Mouse (Mus musculus) lung, adult 2 months (tissue): ENCODE data around the gene Gm20388. TPM values are rescaled to one million over a fixed set of nuclear protein-coding genes. Genes with fewer than 3 reads are reported as not detected.
A peak's percentile ranks its signal among the peaks of the same experiment; 100 is the strongest.
"Not testable (repeated sequence)": the region's sequence is repeated elsewhere in the genome, so short reads cannot be mapped to it uniquely, and the experiment has no call there.

ENCODE experiments used
- DNase-seq: peaks from one replicate; pipeline ENCODE4 v3.0.0; 2022
- H3K4me1 ChIP-seq: fragments of 200-500 bp; 2 replicates; pipeline ENCODE4 v1.6.1; 2011; ENCODE audit warnings: low read length; ENCODE audit not compliant: control insufficient read depth, insufficient read depth
- H3K4me3 ChIP-seq: fragments of 200-500 bp; replicated peaks from 2 replicates; pipeline ENCODE3; 2011; ENCODE audit warnings: low read depth, mild to moderate bottlenecking, control low read depth, low read length; ENCODE audit errors: extremely low read depth
- CTCF ChIP-seq: fragments of 200-500 bp; IDR thresholded peaks from 2 replicates; pipeline ENCODE4 v1.5.1; 2011; ENCODE audit warnings: mild to moderate bottlenecking, low read length, control low read depth; ENCODE audit not compliant: insufficient read depth
- POLR2A ChIP-seq: fragments of 200-500 bp; IDR thresholded peaks from 2 replicates; pipeline ENCODE4 v1.6.1; 2011; ENCODE audit warnings: low read depth, mild to moderate bottlenecking, control low read depth, low read length, borderline replicate concordance; ENCODE audit errors: extremely low read depth
- WGBS: fragments of 180-500 bp; shearing (Covaris S2); methylation state at CpG from one replicate; pipeline ENCODE4 v1.1.7; 2018; 5-methylcytosine and 5-hydroxymethylcytosine counted together
- polyA plus RNA-seq: library from polyadenylated mRNA; depleted of rRNA; stranded (reverse); fragments of >200 nt; gene quantifications from 2 replicates; pipeline ENCODE4 v1.2.3, GENCODE M21; 2012

Gm20388 gene
- polyA plus RNA-seq, 1 experiment: 67.8 TPM

GRCm38 (mm10) chr8:120322956-120323448, 412.4 kb downstream of the Gm20388 start:
- no peak for DNase-seq
- WGBS: 20% methylated on average over 20 of the region's 20 CpGs
- Histone ChIP-seq H3K4me1 (peaks cover 24% of the 10 kb centered on the region), H3K4me3 (no peak overlapping the region)
- TF ChIP-seq CTCF (no peak), POLR2A (no peak)

GRCm38 (mm10) chr8:120324555-120324954, 413.9 kb downstream of the Gm20388 start:
- Histone ChIP-seq H3K4me3 (no peak overlapping the region), H3K4me1 (peaks cover 21% of the 10 kb centered on the region)
- DNase-seq: no peak
- WGBS: 32% methylated on average over 3 of the region's 3 CpGs
- TF ChIP-seq CTCF (no peak), POLR2A (no peak)

GRCm38 (mm10) chr8:120325172-120325767, 414.6 kb downstream of the Gm20388 start:
- Histone ChIP-seq H3K4me1 (peaks cover 21% of the 10 kb centered on the region), H3K4me3 (no peak overlapping the region)
- WGBS: 50% methylated on average over 5 of the region's 5 CpGs
- TF ChIP-seq CTCF (no peak), POLR2A (no peak)
- no peak for DNase-seq

DNA sequence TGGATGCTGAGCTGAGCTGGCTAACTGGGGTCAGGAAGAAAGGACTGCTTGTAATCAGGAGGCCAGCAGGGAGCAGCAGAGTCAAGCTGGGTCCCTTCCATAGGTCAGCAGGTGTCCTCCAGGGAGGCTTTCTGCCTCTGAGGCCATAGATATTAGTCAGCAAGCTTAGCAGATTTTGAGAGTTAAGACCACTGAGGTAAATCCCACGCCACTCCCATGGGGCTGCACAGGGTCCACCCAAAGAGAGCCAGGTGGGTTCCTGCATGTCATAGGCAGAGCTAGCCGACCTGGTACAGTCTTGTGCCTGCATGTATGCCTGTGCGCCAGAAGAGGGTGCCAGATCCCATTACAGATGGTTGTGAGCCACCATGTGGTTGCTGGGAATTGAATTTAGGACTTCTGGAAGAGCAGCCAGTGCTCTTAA, 416.5 kb downstream of the Gm20388 start:
- peaks cover 21% of the 10 kb centered on the region for H3K4me1 ChIP-seq
- TF ChIP-seq CTCF (peak; percentile 58), POLR2A (no peak)
- H3K4me3 ChIP-seq: no peak overlapping the region
- 83% methylated on average over 3 of the region's 3 CpGs for WGBS
- peak; percentile 40 for DNase-seq

GRCm38 (mm10) chr8:120328361-120329022, 417.9 kb downstream of the Gm20388 start:
- H3K4me3 ChIP-seq: no peak overlapping the region
- WGBS: 89% methylated on average over 13 of the region's 13 CpGs

DNA sequence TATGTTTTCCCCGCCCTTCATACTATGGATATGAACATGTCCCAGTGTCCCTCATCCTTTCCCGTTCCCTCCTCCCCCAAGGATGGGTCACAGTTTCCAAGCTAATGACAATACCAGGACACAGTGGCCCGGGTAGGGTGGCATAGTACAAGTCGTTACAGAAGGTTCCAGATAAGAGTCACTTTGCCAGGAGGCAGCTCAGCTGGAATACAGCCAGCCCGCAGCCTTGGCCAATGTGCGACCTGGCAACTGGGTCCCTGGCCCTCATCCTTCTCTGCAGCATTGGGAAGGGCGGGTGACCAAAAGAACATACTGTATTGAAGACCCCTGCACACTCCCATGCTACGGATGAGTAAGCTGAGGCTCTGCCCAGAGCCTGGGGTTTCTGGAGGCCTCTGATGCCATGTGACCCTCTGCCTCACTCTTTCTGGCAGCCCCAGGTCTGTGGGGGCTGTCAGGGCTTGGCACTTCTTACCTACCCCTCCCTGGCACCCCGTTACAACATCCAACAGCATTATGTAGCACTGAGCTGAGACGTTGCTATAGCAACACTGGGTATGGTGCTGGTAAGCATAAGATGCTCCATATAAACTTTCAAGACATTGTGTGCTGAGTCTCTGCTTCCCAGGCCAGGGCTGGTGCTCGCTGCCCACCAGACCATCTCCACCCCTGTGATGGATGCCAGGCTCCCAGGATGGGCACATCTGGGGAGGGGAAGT, 418.5 kb downstream of the Gm20388 start:
- Histone ChIP-seq H3K4me1 (peaks cover 11% of the 10 kb centered on the region), H3K4me3 (no peak overlapping the region)
- TF ChIP-seq POLR2A: no peak
- no peak for TF ChIP-seq CTCF
- DNase-seq: no peak
- WGBS: 82% methylated on average over 11 of the region's 11 CpGs

More at GRCm38 (mm10) chr8:120328361-120329022, 417.9 kb downstream of the Gm20388 start:
- peaks cover 15% of the 10 kb centered on the region for H3K4me1 ChIP-seq
- DNase-seq: no peak
- no peak for TF ChIP-seq POLR2A
- no peak for TF ChIP-seq CTCF

DNA sequence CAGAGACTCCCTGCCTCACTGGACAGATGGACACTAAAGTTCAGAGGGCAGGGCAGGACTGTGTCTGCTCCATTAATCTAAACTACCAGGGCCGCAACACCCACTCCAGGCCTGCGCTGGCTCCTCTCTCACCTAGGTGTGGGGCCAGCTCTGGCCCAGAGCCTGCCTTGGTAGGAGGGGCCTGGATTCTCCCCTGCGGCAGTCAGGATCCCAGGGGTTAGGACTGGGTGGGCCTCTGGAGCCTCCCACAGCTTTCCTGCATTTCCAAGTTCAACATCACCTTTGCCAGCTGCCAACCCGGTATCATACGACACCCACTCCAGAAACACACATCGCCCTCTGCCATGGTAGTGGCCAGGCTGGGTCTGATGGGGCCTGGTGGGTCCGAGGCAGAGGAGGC, 420.4 kb downstream of the Gm20388 start:
- no peak for TF ChIP-seq POLR2A
- TF ChIP-seq CTCF: no peak
- H3K4me3 ChIP-seq: no peak overlapping the region
- 66% methylated on average over 7 of the region's 7 CpGs for WGBS
- DNase-seq: no peak
- peaks cover 10% of the 10 kb centered on the region for H3K4me1 ChIP-seq

DNA sequence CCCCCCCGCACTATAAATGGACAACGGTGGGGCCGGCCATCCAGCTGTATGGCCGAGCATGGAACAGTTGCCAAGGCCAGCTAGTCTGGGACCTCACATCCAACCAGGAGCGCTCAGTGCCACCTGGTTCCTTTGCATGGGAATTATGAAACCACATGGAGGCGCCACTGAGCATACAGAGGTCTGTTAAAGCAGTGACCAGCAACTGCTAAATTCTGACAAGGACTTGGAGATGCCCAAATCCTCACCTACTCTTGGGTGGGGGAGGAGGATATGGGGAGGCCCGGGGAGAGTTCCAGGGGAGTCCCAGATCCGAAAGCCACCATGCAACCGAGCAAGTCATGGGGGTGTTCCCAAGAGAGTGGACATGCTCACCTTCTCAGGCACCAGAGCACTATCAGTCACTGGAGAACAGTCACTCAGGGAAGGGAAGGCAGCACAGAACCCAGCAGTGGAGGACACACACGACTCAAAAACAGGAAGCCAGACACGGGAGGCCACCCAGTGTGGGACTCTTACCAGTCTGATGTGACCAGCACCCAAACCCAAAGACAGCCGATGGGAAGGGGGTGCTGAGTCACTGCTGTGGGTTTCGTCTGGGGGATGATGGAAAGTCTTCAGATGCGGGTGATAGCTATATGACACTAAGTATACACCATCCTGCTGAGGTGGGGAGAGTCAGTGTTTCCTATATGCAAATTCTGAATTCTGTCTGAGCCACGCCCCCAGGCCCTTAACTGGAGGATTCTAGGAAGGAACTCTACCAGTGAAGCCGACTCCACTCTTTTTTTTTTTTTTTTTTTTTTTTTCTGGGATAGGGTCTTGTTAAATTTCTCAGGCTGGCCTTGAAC, 422.0 kb downstream of the Gm20388 start:
- TF ChIP-seq POLR2A (no peak), CTCF (no peak; the same call in 1 of the 2 replicates)
- WGBS: 74% methylated on average over 16 of the region's 16 CpGs
- H3K4me3 ChIP-seq: no peak overlapping the region
- no peak for DNase-seq
- peaks cover 13% of the 10 kb centered on the region for H3K4me1 ChIP-seq

DNA sequence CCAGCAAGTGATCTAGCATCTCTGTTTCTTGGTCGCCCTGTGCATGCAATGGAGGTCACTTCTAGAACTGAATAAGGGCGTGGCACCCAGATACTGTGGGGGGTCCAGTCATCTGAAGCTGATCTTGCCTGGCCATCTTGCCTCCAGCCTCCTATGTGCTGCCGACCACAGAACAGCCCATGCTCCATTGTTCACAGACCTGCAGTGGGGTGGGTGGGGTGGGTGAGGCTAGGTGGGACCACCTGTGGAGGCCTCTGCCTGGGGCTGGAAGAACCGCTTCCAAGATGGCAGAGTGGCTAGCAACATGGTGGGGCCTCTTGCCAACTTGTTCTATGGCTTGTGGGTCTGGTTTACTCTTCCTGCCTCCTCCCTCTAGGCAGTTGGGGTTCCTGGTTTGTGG, 423.0 kb downstream of the Gm20388 start:
- no peak for DNase-seq
- Histone ChIP-seq H3K4me1 (peaks cover 13% of the 10 kb centered on the region), H3K4me3 (no peak overlapping the region)
- no peak for TF ChIP-seq CTCF
- TF ChIP-seq POLR2A: no peak
- WGBS: 91% methylated on average over 4 of the region's 4 CpGs

DNA sequence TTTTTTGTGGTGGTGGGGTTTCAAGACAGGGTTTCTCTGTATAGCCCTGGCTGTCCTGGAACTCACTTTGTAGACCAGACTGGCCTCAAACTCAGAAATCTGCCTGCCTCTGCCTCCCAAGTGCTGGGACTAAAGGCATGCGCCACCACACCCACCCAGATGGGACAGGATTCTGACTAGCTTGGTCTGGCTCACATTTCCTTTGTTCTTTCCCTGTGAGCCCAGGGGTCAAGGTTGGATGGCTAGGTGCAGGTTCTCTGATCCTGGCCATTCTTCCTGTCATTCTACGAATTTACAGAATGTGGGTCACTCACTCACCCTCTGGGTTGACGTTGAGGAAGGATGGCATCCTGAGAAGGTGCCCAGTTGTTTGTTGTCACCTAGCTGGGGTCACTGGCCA, 423.6 kb downstream of the Gm20388 start:
- H3K4me1 ChIP-seq: peaks cover 13% of the 10 kb centered on the region
- DNase-seq, H3K4me3 ChIP-seq: not testable (repeated sequence)
- 85% methylated on average over 3 of the region's 3 CpGs for WGBS
